Mouse (Mus musculus) stomach, postnatal 0 days (tissue): ENCODE measurements at regions not wholly inside any gene's neighbourhood (a gene's known extent, or its start where the extent isn't known, plus 50 kb on each side); places are given as distances from the start of the nearest gene placed in this dataset.

ENCODE experiments used
- CTCF ChIP-seq: IDR thresholded peaks from 2 replicates; pipeline ENCODE4 v1.5.1; 2016; ENCODE audit warnings: antibody characterized with exemption, low read depth, mild to moderate bottlenecking, moderate library complexity
- EP300 ChIP-seq: optimal IDR thresholded peaks from 2 replicates; pipeline ENCODE3; 2016; ENCODE audit warnings: antibody characterized with exemption

- TF ChIP-seq EP300 (no peak), CTCF (no peak)
Measured at GRCm38 (mm10) chr10:9541579-9541978, 133.4 kb downstream of the Samd5 start.
